Mouse (Mus musculus) fat pad, adult 2 months (tissue): ENCODE results near the gene Slc17a9.

Experiments
- DNase-seq: peaks from one replicate; pipeline ENCODE4 v3.0.0-alpha.2; 2011; ENCODE audit warnings: low read depth, low spot score; ENCODE audit errors: extremely low read depth

The Slc17a9 gene

GRCm38 (mm10) chr2:180724585-180725413 is at the start of gene Slc17a9:
Gene Slc17a9 (plus strand): TSS chr2:180725263.
- no peak for DNase-seq

GRCm38 (mm10) chr2:180676706-180677105 is 48.4 kb upstream of the Slc17a9 start:
- DNase-seq, result no peak

GRCm38 (mm10) chr2:180678609-180679140 is 46.4 kb upstream of the Slc17a9 start:
- no peak for DNase-seq

GRCm38 (mm10) chr2:180681225-180681624 is 43.8 kb upstream of the Slc17a9 start:
- no peak for DNase-seq

- DNase-seq, result no peak
Observed at GRCm38 (mm10) chr2:180683524-180683923, 41.5 kb upstream of the Slc17a9 start.

GRCm38 (mm10) chr2:180684031-180684430 is 41.0 kb upstream of the Slc17a9 start:
- no peak for DNase-seq

- DNase-seq, result no peak
Observed at GRCm38 (mm10) chr2:180689841-180690240, 35.2 kb upstream of the Slc17a9 start.

GRCm38 (mm10) chr2:180692630-180693029 is 32.4 kb upstream of the Slc17a9 start:
- no peak for DNase-seq

GRCm38 (mm10) chr2:180695176-180695575 is 29.9 kb upstream of the Slc17a9 start:
- no peak for DNase-seq

GRCm38 (mm10) chr2:180700457-180700856 is 24.6 kb upstream of the Slc17a9 start:
- no peak for DNase-seq

GRCm38 (mm10) chr2:180701053-180701766 is 23.9 kb upstream of the Slc17a9 start:
- DNase-seq, result no peak

GRCm38 (mm10) chr2:180701767-180702621 is 23.1 kb upstream of the Slc17a9 start:
- no peak for DNase-seq

GRCm38 (mm10) chr2:180702701-180703149 is 22.3 kb upstream of the Slc17a9 start:
- no peak for DNase-seq

- DNase-seq, result no peak
Observed at GRCm38 (mm10) chr2:180703175-180703574, 21.9 kb upstream of the Slc17a9 start.

GRCm38 (mm10) chr2:180703645-180704359 is 21.3 kb upstream of the Slc17a9 start:
- no peak for DNase-seq

- DNase-seq, result no peak
Observed at GRCm38 (mm10) chr2:180704591-180704990, 20.5 kb upstream of the Slc17a9 start.

GRCm38 (mm10) chr2:180705066-180705465 is 20.0 kb upstream of the Slc17a9 start:
- DNase-seq, result no peak

GRCm38 (mm10) chr2:180705975-180706374 is 19.1 kb upstream of the Slc17a9 start:
- no peak for DNase-seq

GRCm38 (mm10) chr2:180709023-180709922 is 15.8 kb upstream of the Slc17a9 start:
- no peak for DNase-seq
